Mouse (Mus musculus): ENCODE results near the gene Nr3c2. TPM values are rescaled to one million over a fixed set of nuclear protein-coding genes. Genes with fewer than 3 reads are reported as not detected.

Nr3c2 gene
- polyA plus RNA-seq, 1 experiment = 11.7 TPM

GRCm38 (mm10) chr8:77016713-77017112 is 117.5 kb downstream of the Nr3c2 start:
- H3K27ac ChIP-seq (ENCODE audit: insufficient read depth, low read length) = no peak overlapping the region
- TF ChIP-seq CTCF (IDR thresholded peaks at IDR 0.05; ENCODE audit: borderline replicate concordance, insufficient read depth, low read depth, low read length) (no peak), POLR2A (IDR thresholded peaks at IDR 0.05; ENCODE audit: borderline replicate concordance, insufficient read depth, low read length) (no peak)
- no peaks in the 10 kb centered on the region for H3K27me3 ChIP-seq (ENCODE audit: control insufficient read depth, insufficient read depth, low read length)
- WGBS = 95% methylated on average over 3 of the region's 3 CpGs
- no peak for DNase-seq
- no peak overlapping the region for H3K4me3 ChIP-seq (replicated peaks; ENCODE audit: insufficient read depth, low read depth, low read length)
- no peaks in the 10 kb centered on the region for H3K4me1 ChIP-seq (ENCODE audit: control insufficient read depth, insufficient read depth, low read length)

GRCm38 (mm10) chr8:77023837-77024710 is 124.8 kb downstream of the Nr3c2 start:
- Histone ChIP-seq H3K4me3 (replicated peaks; ENCODE audit: insufficient read depth, low read depth, low read length) (no peak overlapping the region), H3K4me1 (ENCODE audit: control insufficient read depth, insufficient read depth, low read length) (no peaks in the 10 kb centered on the region), H3K27me3 (ENCODE audit: control insufficient read depth, insufficient read depth, low read length) (no peaks in the 10 kb centered on the region), H3K27ac (ENCODE audit: insufficient read depth, low read length) (no peak overlapping the region)
- DNase-seq = no peak
- TF ChIP-seq CTCF (IDR thresholded peaks at IDR 0.05; ENCODE audit: borderline replicate concordance, insufficient read depth, low read depth, low read length) = no peak
- no peak for TF ChIP-seq POLR2A (IDR thresholded peaks at IDR 0.05; ENCODE audit: borderline replicate concordance, insufficient read depth, low read length)
- WGBS = 73% methylated on average over 13 of the region's 13 CpGs

- 79% methylated on average over 3 of the region's 3 CpGs for WGBS
- no peak overlapping the region for H3K4me3 ChIP-seq (replicated peaks; ENCODE audit: insufficient read depth, low read depth, low read length)
- no peak for DNase-seq
- H3K27me3 ChIP-seq (ENCODE audit: control insufficient read depth, insufficient read depth, low read length) = no peaks in the 10 kb centered on the region
- no peak overlapping the region for H3K27ac ChIP-seq (ENCODE audit: insufficient read depth, low read length)
- no peaks in the 10 kb centered on the region for H3K4me1 ChIP-seq (ENCODE audit: control insufficient read depth, insufficient read depth, low read length)
- TF ChIP-seq POLR2A (IDR thresholded peaks at IDR 0.05; ENCODE audit: borderline replicate concordance, insufficient read depth, low read length) = no peak
- TF ChIP-seq CTCF (IDR thresholded peaks at IDR 0.05; ENCODE audit: borderline replicate concordance, insufficient read depth, low read depth, low read length) = no peak
These were observed 132.0 kb downstream of the Nr3c2 start for GRCm38 (mm10) chr8:77031213-77031612.

- Histone ChIP-seq H3K4me3 (replicated peaks; ENCODE audit: insufficient read depth, low read depth, low read length) (no peak overlapping the region), H3K27ac (ENCODE audit: insufficient read depth, low read length) (no peak overlapping the region), H3K4me1 (ENCODE audit: control insufficient read depth, insufficient read depth, low read length) (no peaks in the 10 kb centered on the region), H3K27me3 (ENCODE audit: control insufficient read depth, insufficient read depth, low read length) (no peaks in the 10 kb centered on the region)
- WGBS = 65% methylated on average over 3 of the region's 3 CpGs
- DNase-seq = no peak
- TF ChIP-seq POLR2A (IDR thresholded peaks at IDR 0.05; ENCODE audit: borderline replicate concordance, insufficient read depth, low read length) (no peak), CTCF (IDR thresholded peaks at IDR 0.05; ENCODE audit: borderline replicate concordance, insufficient read depth, low read depth, low read length) (no peak)
These were observed 134.6 kb downstream of the Nr3c2 start for GRCm38 (mm10) chr8:77033706-77034464.

- 81% methylated on average over 7 of the region's 7 CpGs for WGBS
- Histone ChIP-seq H3K27me3 (ENCODE audit: control insufficient read depth, insufficient read depth, low read length) (no peaks in the 10 kb centered on the region), H3K4me1 (ENCODE audit: control insufficient read depth, insufficient read depth, low read length) (no peaks in the 10 kb centered on the region), H3K27ac (ENCODE audit: insufficient read depth, low read length) (no peak overlapping the region), H3K4me3 (replicated peaks; ENCODE audit: insufficient read depth, low read depth, low read length) (no peak overlapping the region)
- DNase-seq = no peak
- TF ChIP-seq POLR2A (IDR thresholded peaks at IDR 0.05; ENCODE audit: borderline replicate concordance, insufficient read depth, low read length) (no peak), CTCF (IDR thresholded peaks at IDR 0.05; ENCODE audit: borderline replicate concordance, insufficient read depth, low read depth, low read length) (no peak)
These were observed 135.2 kb downstream of the Nr3c2 start for GRCm38 (mm10) chr8:77034465-77034829.

GRCm38 (mm10) chr8:77041214-77041613 is 142.0 kb downstream of the Nr3c2 start:
- H3K27me3 ChIP-seq (ENCODE audit: control insufficient read depth, insufficient read depth, low read length) = no peaks in the 10 kb centered on the region
- H3K4me3 ChIP-seq (replicated peaks; ENCODE audit: insufficient read depth, low read depth, low read length) = no peak overlapping the region
- H3K4me1 ChIP-seq (ENCODE audit: control insufficient read depth, insufficient read depth, low read length) = no peaks in the 10 kb centered on the region; the same call in 1 of the 2 replicates
- no peak for DNase-seq
- H3K27ac ChIP-seq (ENCODE audit: insufficient read depth, low read length) = no peak overlapping the region
- TF ChIP-seq POLR2A (IDR thresholded peaks at IDR 0.05; ENCODE audit: borderline replicate concordance, insufficient read depth, low read length) (no peak), CTCF (IDR thresholded peaks at IDR 0.05; ENCODE audit: borderline replicate concordance, insufficient read depth, low read depth, low read length) (no peak)
- 95% methylated on average over 5 of the region's 5 CpGs for WGBS

GRCm38 (mm10) chr8:77044849-77045248 is 145.6 kb downstream of the Nr3c2 start:
- Histone ChIP-seq H3K4me3 (replicated peaks; ENCODE audit: insufficient read depth, low read depth, low read length) (no peak overlapping the region), H3K27me3 (ENCODE audit: control insufficient read depth, insufficient read depth, low read length) (no peaks in the 10 kb centered on the region; the same call in 1 of the 2 replicates), H3K4me1 (ENCODE audit: control insufficient read depth, insufficient read depth, low read length) (no peaks in the 10 kb centered on the region; the same call in 1 of the 2 replicates), H3K27ac (ENCODE audit: insufficient read depth, low read length) (no peak overlapping the region)
- no peak for DNase-seq
- WGBS = 90% methylated on average over 12 of the region's 12 CpGs
- no peak for TF ChIP-seq POLR2A (IDR thresholded peaks at IDR 0.05; ENCODE audit: borderline replicate concordance, insufficient read depth, low read length)
- no peak for TF ChIP-seq CTCF (IDR thresholded peaks at IDR 0.05; ENCODE audit: borderline replicate concordance, insufficient read depth, low read depth, low read length)

Measured in cerebellum, adult 2 months (tissue).